Mouse (Mus musculus) liver, adult 2 months (tissue): ENCODE measurements around the gene Fads6. TPM values are rescaled to one million over a fixed set of nuclear protein-coding genes. Genes with fewer than 3 reads are reported as not detected.
A peak's percentile ranks its signal among the peaks of the same experiment; 100 is the strongest.

ENCODE experiments used
- DNase-seq: peaks from one replicate; pipeline ENCODE4 v3.0.0-alpha.2; 2011; ENCODE audit warnings: low read depth, low spot score; ENCODE audit errors: extremely low read depth
- H3K27ac ChIP-seq: fragments of 200-500 bp; replicated peaks from 2 replicates; pipeline ENCODE4 v1.5.1; 2012; ENCODE audit warnings: low read depth, mild to moderate bottlenecking, control low read depth, inconsistent platforms, low read length; ENCODE audit not compliant: insufficient read depth
- H3K27me3 ChIP-seq: fragments of 200-500 bp; 2 replicates; pipeline ENCODE4 v1.6.1; 2012; ENCODE audit warnings: mild to moderate bottlenecking, moderate library complexity, low read length, inconsistent platforms; ENCODE audit not compliant: control insufficient read depth, insufficient read depth
- H3K36me3 ChIP-seq: fragments of 200-500 bp; 2 replicates; pipeline ENCODE4 v1.6.1; 2012; ENCODE audit warnings: low read length, inconsistent platforms; ENCODE audit not compliant: control insufficient read depth, insufficient read depth
- H3K4me1 ChIP-seq: fragments of 200-500 bp; 2 replicates; pipeline ENCODE4 v1.6.1; 2011; ENCODE audit warnings: low read length; ENCODE audit not compliant: control insufficient read depth, insufficient read depth
- H3K4me3 ChIP-seq: fragments of 200-500 bp; 2 replicates; pipeline ENCODE4 v1.5.1; 2011; ENCODE audit warnings: low read depth, mild to moderate bottlenecking, control low read depth, low read length, moderate library complexity; ENCODE audit not compliant: insufficient read depth
- H3K79me2 ChIP-seq: fragments of 200-500 bp; 2 replicates; pipeline ENCODE4 v1.6.1; 2012; ENCODE audit warnings: inconsistent platforms, mild to moderate bottlenecking, low read length, moderate library complexity; ENCODE audit not compliant: control insufficient read depth, insufficient read depth
- H3K9ac ChIP-seq: fragments of 200-500 bp; 2 replicates; pipeline ENCODE4 v1.6.1; 2012; ENCODE audit warnings: low read depth, mild to moderate bottlenecking, control low read depth, inconsistent platforms, low read length
- CTCF ChIP-seq: fragments of 200-500 bp; IDR thresholded peaks from 2 replicates; pipeline ENCODE4 v1.5.1; 2011; ENCODE audit warnings: low read depth, low read length, control low read depth
- POLR2A ChIP-seq: fragments of 200-500 bp; IDR thresholded peaks from 2 replicates; pipeline ENCODE4 v1.6.1; 2011; ENCODE audit warnings: low read length, control low read depth; ENCODE audit not compliant: insufficient read depth; ENCODE audit errors: extremely low read depth
- WGBS: fragments of 180-500 bp; shearing (Covaris S2); methylation state at CpG from one replicate; pipeline ENCODE4 v1.1.7; 2018; 5-methylcytosine and 5-hydroxymethylcytosine counted together
- polyA plus RNA-seq: library from polyadenylated mRNA; depleted of rRNA; stranded (reverse); fragments of >200 nt; gene quantifications from 2 replicates; pipeline ENCODE4 v1.2.3, GENCODE M21; 2012
- total RNA-seq: library from RNA; depleted of rRNA; stranded (reverse); fragments of >200 nt; gene quantifications from 2 replicates; pipeline ENCODE4 v1.2.3, GENCODE M21; 2014

Fads6 gene
- total and polyA plus RNA-seq, 2 experiments, result 55.3 to 56.1 TPM

DNA sequence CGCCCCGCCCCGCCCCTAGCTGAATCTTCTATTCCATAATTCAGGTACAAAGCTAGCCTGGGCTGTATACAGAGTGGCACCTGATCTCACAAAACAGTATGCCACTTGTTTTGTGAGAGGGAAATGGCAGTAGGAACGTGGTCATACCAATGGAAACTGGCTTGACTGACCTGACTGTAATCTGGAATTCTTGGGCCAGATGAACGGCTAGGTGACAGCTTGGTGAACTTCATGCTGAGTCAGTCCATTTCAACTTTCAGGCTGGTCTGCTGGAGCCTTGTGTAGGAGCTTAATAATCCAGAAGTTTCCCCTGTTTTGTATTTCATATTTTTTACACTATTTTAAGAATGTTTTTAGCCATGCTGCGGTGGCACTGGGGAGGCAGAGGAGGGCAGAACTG is 19.3 kb downstream of the Fads6 start:
- H3K4me1 ChIP-seq, result no peaks in the 10 kb centered on the region; the same call in 1 of the 2 replicates
- H3K4me3 ChIP-seq, result no peak overlapping the region
- peak overlapping the region; percentile 70 for H3K27ac ChIP-seq

DNA sequence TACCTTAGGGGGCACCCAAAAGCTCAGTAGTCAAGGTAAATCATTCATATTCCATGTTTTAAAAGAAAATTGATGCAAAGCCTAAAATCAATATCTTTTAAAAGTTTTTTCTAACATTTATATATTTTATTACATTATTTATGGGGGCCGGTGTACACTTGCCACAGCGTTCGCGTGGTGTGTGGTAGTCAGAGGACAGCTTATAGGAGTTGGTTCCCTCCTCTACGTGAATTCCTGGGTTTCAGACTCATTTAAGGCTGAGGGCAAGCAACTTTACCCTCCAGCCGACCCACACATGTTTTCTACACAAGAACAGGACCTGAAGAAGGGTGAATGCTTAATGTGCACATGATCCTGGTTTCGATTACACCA is 19.9 kb downstream of the Fads6 start:
- Histone ChIP-seq H3K36me3 (no peaks in the 10 kb centered on the region), H3K9ac (peak overlapping the region; percentile 79), H3K27me3 (no peaks in the 10 kb centered on the region), H3K79me2 (no peaks in the 10 kb centered on the region), H3K4me1 (no peaks in the 10 kb centered on the region; the same call in 1 of the 2 replicates), H3K4me3 (peak overlapping the region; percentile 43), H3K27ac (peak overlapping the region; percentile 88)
- no peak for DNase-seq
- TF ChIP-seq CTCF, result no peak
- TF ChIP-seq POLR2A, result no peak
- 10% methylated on average over 7 of the region's 7 CpGs for WGBS

More for the DNA sequence above, 19.3 kb downstream of the Fads6 start:
- peak overlapping the region; percentile 39; the same call in 1 of the 2 replicates for H3K9ac ChIP-seq
- H3K36me3 ChIP-seq, result no peaks in the 10 kb centered on the region; the same call in 1 of the 2 replicates
- H3K27me3 ChIP-seq, result no peaks in the 10 kb centered on the region
- H3K79me2 ChIP-seq, result no peaks in the 10 kb centered on the region
- 40% methylated on average over 6 of the region's 6 CpGs for WGBS
- peak; percentile 67 for DNase-seq
- TF ChIP-seq CTCF (no peak), POLR2A (no peak)

DNA sequence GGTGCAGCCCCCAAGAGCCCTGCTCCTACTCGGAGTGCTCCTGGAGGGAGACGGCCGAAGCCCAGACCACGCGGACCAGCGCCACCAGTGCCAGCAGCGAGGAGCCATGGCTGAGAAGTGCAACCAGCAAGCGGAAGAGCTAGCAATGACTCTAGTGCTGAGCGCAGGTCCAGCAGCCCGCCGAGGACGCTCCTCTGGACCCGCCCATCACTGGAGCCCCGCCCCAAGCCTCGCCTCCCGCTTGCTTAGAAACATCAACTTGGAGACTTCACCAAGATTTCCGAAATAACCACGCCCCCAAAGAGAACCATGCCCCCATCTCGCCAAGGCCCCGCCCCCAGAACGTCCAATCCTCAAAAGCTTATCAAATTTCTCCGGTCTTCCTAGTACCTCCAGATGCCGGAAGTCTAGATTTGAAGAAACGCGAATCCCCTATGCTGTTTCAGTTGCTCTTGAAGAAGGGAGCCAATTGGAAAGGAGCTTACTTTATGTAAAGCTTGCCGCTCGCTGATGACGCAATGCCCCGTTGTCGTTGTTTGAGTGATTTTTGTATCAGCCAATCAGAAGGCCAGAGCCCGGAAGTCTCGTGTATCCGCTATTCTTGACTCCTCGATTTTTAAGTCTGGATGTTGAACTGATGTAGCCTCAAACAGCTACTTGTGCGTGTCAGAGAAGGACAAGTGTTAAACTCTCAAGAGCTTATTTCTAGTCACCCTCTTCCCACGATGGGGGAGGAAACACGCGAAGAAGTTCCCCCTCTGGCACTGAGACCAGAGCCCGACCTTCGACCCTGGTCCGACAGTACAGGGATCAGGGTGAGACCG is 20.5 kb downstream of the Fads6 start, which contains the start of gene Fdxr:
Fdxr (minus strand) TSS at position 271 of the 824 bp plus-strand sequence.
- WGBS, result under 1% methylated on average over 42 of the region's 42 CpGs
- Histone ChIP-seq H3K36me3 (no peaks in the 10 kb centered on the region), H3K79me2 (no peaks in the 10 kb centered on the region), H3K9ac (peak within 1 kb of the TSS; percentile 91), H3K27ac (peak within 1 kb of the TSS; percentile 88), H3K27me3 (no peaks in the 10 kb centered on the region), H3K4me1 (no peaks in the 10 kb centered on the region; the same call in 1 of the 2 replicates), H3K4me3 (peak within 1 kb of the TSS; percentile 68)
- DNase-seq, result peak; percentile 100
- TF ChIP-seq POLR2A, result peak; percentile 93
- 0 out of 2 replicates have a peak, but pooled peaks have one; percentile 10 for TF ChIP-seq CTCF

DNA sequence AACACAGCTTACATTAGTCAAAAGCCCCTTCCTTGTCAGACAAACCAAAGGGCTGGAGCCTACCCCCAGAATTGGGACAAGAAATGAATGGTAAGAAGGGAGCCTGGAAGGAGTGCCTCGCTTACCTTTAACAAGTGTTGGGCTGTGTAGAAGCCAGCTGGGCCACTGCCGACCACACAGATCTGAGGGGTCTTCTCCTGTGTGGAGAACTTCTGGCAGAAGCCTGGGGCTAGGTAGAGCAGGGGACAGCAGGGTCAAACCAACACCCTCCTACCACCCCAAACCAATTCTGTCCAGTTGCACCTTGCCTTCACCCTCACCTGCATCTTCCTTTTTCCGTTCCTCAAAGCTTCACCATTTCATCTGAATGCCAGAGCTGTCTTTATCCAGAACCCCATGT is 21.5 kb downstream of the Fads6 start:
- H3K79me2 ChIP-seq, result no peaks in the 10 kb centered on the region
- no peaks in the 10 kb centered on the region for H3K36me3 ChIP-seq
- H3K9ac ChIP-seq, result no peak overlapping the region
- TF ChIP-seq CTCF, result no peak
- no peak for TF ChIP-seq POLR2A
- no peaks in the 10 kb centered on the region for H3K27me3 ChIP-seq
- H3K4me1 ChIP-seq, result no peaks in the 10 kb centered on the region; the same call in 1 of the 2 replicates
- H3K27ac ChIP-seq, result no peak overlapping the region
- no peak overlapping the region for H3K4me3 ChIP-seq
- no peak for DNase-seq
- WGBS, result 71% methylated on average over 3 of the region's 3 CpGs

DNA sequence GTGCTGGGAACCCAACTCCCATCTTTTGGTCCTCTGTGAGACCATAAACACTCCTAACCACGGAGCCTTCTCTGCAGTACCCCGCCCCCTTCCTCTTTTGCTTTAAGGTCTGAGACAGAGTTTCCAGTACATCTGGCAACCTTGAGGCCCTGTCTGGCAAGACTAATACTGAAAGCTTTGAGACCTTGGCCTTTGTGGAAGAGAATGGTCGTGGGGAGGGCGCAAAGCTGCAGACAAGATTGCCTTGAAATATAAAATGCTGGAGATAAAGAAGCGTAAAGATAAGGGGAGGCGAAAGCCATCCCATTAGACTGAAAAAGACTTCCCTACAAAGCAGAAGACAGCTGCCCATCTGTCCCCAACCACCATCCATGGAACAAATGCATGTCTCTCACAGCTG is 22.0 kb downstream of the Fads6 start:
- no peak overlapping the region for H3K27ac ChIP-seq

More for the DNA sequence above, 22.0 kb downstream of the Fads6 start:
- DNase-seq, result no peak
- TF ChIP-seq POLR2A (no peak), CTCF (no peak)
- Histone ChIP-seq H3K36me3 (no peaks in the 10 kb centered on the region), H3K79me2 (no peaks in the 10 kb centered on the region), H3K4me3 (no peak overlapping the region), H3K27me3 (no peaks in the 10 kb centered on the region), H3K4me1 (no peaks in the 10 kb centered on the region; the same call in 1 of the 2 replicates), H3K9ac (no peak overlapping the region)
- 85% methylated on average over 6 of the region's 6 CpGs for WGBS
